Mouse (Mus musculus) forebrain, postnatal 0 days (tissue): Measurements from ENCODE around the gene Rapgef5. TPM values are rescaled to one million over a fixed set of nuclear protein-coding genes. Genes with fewer than 3 reads are reported as not detected.
"Not testable (repeated sequence)": the region's sequence is repeated elsewhere in the genome, so short reads cannot be mapped to it uniquely, and the experiment has no call there.

ENCODE experiments used
- ATAC-seq: fragments of 200-750 bp; cut with Nextera tagmentation; 2 replicates; pipeline ENCODE4 v1.8.0; 2017; ENCODE audit warnings: mild to moderate bottlenecking, moderate library complexity
- DNase-seq: peaks from one replicate; pipeline ENCODE4 v3.0.0-alpha.2; 2015
- H3K27ac ChIP-seq: fragments of 300-500 bp; sonication (generic); 2 replicates; pipeline ENCODE4 v1.5.1; 2014; ENCODE audit warnings: low read depth, mild to moderate bottlenecking, antibody characterized with exemption, low read length, moderate library complexity, mixed read lengths
- H3K27me3 ChIP-seq: fragments of 300-500 bp; sonication (generic); 2 replicates; pipeline ENCODE4 v1.6.1; 2014; ENCODE audit warnings: mild to moderate bottlenecking, low read length, mixed read lengths; ENCODE audit not compliant: insufficient read depth
- H3K36me3 ChIP-seq: fragments of 300-500 bp; sonication (generic); 2 replicates; pipeline ENCODE4 v1.6.1; 2014; ENCODE audit warnings: mild to moderate bottlenecking, moderate library complexity; ENCODE audit not compliant: insufficient read depth
- H3K4me1 ChIP-seq: fragments of 300-500 bp; sonication (generic); 2 replicates; pipeline ENCODE4 v1.6.1; 2014; ENCODE audit warnings: antibody characterized with exemption; ENCODE audit not compliant: insufficient read depth
- H3K4me2 ChIP-seq: fragments of 300-500 bp; sonication (generic); 2 replicates; pipeline ENCODE4 v1.6.1; 2014; ENCODE audit warnings: low read depth, mild to moderate bottlenecking, moderate library complexity
- H3K4me3 ChIP-seq: fragments of 300-500 bp; sonication (generic); 2 replicates; pipeline ENCODE4 v1.5.1; 2014; ENCODE audit warnings: low read depth, low read length, mixed read lengths
- H3K9ac ChIP-seq: fragments of 300-500 bp; sonication (generic); 2 replicates; pipeline ENCODE4 v1.6.1; 2014; ENCODE audit warnings: mild to moderate bottlenecking
- H3K9me3 ChIP-seq: fragments of 300-500 bp; sonication (generic); 2 replicates; pipeline ENCODE4 v1.6.1; 2016; ENCODE audit warnings: low read length
- CTCF ChIP-seq: sonication (generic); IDR thresholded peaks from 2 replicates; pipeline ENCODE4 v1.5.1; 2016; ENCODE audit warnings: antibody characterized with exemption, control low read depth, low read depth
- WGBS: fragments of 180-500 bp; shearing (Covaris S2); extraction: QIAGEN DNeasy Blood & Tissue Kit; methylation state at CpG from one replicate; pipeline ENCODE4 v1.1.7; 2014; 5-methylcytosine and 5-hydroxymethylcytosine counted together
- polyA plus RNA-seq: library from polyadenylated mRNA; unstranded; fragments of >200 nt; fragmentation: Nextera tagmentation; extraction: Ambion mirVana; gene quantifications from 2 replicates; pipeline ENCODE4 v1.2.1, GENCODE M21; 2015
- total RNA-seq: library from RNA; depleted of rRNA; stranded (reverse); fragments of >200 nt; gene quantifications from 2 replicates; pipeline ENCODE4 v1.2.3, GENCODE M21; 2014

The Rapgef5 gene
- total and polyA plus RNA-seq, 2 experiments from 2014 or later, result 30.5 to 60.9 TPM

DNA sequence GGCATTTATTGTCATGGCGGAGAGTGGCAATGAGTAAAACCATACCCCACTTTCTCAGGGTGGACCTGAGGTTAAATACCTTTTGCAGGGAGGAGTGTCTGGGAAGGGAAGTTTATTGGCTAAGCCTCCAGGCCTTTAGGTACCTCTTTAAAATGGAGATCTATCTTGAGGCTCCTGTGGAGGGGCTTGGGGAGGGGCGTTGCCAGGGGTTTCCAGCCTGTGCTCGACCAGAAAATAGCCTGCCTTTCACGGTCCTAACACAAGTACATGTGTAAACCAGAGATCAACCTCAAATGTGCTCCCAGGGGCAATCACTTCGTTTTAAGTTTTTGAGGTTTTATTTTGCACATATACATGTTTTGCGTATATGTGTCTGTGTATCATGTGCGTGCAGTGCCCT is 272.7 kb downstream of the Rapgef5 start:
- H3K4me3 ChIP-seq, result no peak overlapping the region
- H3K9me3 ChIP-seq, result no peaks in the 10 kb centered on the region
- no peak for TF ChIP-seq CTCF
- WGBS, result 32% methylated on average over 7 of the region's 7 CpGs
- H3K4me1 ChIP-seq, result 0 out of 2 replicates have a peak, but pooled peaks cover 3% of the 10 kb centered on the region
- H3K27ac ChIP-seq, result no peak overlapping the region
- H3K9ac ChIP-seq, result no peak overlapping the region
- H3K36me3 ChIP-seq, result no peaks in the 10 kb centered on the region
- DNase-seq, result no peak
- ATAC-seq, result no peak
- no peak overlapping the region for H3K4me2 ChIP-seq
- no peaks in the 10 kb centered on the region for H3K27me3 ChIP-seq

DNA sequence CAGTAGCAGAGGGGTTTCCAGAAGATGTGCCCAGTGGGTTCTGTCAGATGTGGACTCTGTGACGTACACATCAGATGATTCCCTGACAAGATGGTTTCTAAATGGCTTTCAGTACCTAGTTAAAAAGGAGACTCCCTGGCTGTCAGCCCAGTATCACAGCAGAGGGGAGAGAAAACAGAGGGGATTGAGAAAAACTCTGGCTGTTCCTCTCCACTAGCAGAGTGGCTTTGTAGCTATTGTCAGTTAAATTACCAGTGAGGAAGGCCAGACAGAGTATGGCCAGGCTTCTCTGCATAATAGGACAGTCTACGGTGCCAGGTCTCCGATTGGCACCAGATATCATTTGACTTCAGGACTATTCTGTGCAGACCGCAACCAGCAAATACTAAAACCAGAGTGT is 279.0 kb downstream of the Rapgef5 start:
- Histone ChIP-seq H3K9me3 (no peaks in the 10 kb centered on the region), H3K27ac (no peak overlapping the region), H3K4me3 (no peak overlapping the region), H3K36me3 (no peaks in the 10 kb centered on the region), H3K4me2 (no peak overlapping the region), H3K27me3 (no peaks in the 10 kb centered on the region), H3K9ac (no peak overlapping the region), H3K4me1 (no peaks in the 10 kb centered on the region)
- DNase-seq (no peak), ATAC-seq (peak; percentile 40)
- TF ChIP-seq CTCF, result no peak
- 40% methylated on average over 4 of the region's 4 CpGs for WGBS

DNA sequence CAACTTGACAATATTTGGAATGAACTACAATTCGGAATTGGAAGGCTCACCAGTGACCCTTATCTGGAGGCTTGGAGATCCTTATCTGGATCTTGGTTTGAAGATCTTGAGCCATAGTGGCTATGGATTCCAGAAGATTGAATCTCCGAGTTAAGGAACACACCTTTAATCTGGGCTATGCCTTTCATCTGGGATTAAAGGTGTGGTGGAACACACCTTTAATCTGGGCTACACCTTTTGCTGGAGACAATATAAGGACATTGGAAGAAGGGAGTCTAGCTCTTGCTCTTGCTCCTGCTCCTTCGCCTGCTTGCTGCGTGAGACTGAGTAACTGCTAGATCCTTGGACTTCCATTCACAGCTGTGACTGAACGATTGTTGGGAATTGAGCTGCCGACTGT is 287.7 kb downstream of the Rapgef5 start, which contains the start of gene Cdca7l:
TSS of gene Cdca7l (plus strand) at position 301 of the 400 bp plus-strand sequence.
- WGBS, result no CpG with 5 or more reads among the region's 6 CpGs
- H3K4me1 ChIP-seq, H3K27ac ChIP-seq, H3K4me2 ChIP-seq, H3K9ac ChIP-seq, H3K36me3 ChIP-seq, H3K4me3 ChIP-seq, ATAC-seq, H3K9me3 ChIP-seq, DNase-seq: not testable (repeated sequence)
- H3K27me3 ChIP-seq, result peaks cover 18% of the 10 kb centered on the region

DNA sequence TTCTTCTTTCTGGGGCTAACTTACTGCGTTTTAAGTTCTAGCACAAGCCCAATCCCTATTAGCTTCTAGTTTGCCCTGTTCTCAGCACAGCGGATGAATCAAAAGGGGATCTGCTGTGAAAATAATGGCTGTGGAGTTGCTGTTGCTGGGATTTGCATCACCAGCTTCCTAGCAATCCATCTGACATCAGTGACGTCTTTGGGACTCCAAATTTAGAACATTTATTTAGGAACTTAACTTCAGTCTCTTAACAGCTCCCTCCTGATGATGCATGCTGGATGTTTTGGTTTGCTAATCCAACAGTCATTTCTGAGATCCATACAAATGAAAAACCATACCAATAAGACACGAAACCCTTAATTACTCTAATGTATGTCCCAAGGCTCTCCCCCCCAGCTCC is 289.3 kb downstream of the Rapgef5 start:
- Histone ChIP-seq H3K4me1 (peaks cover 7% of the 10 kb centered on the region; the same call in 1 of the 2 replicates), H3K27me3 (peaks cover 18% of the 10 kb centered on the region), H3K4me3 (peak overlapping the region; percentile 28), H3K36me3 (no peaks in the 10 kb centered on the region), H3K27ac (no peak overlapping the region), H3K9ac (0 out of 2 replicates have a peak overlapping the region, but pooled peaks have one; percentile 41), H3K9me3 (no peaks in the 10 kb centered on the region), H3K4me2 (peak overlapping the region; percentile 46)
- DNase-seq, result no peak
- no peak for TF ChIP-seq CTCF
- ATAC-seq, result 0 out of 2 replicates have a peak, but pooled peaks have one; percentile 0
- WGBS, result 43% methylated on average over 4 of the region's 4 CpGs

DNA sequence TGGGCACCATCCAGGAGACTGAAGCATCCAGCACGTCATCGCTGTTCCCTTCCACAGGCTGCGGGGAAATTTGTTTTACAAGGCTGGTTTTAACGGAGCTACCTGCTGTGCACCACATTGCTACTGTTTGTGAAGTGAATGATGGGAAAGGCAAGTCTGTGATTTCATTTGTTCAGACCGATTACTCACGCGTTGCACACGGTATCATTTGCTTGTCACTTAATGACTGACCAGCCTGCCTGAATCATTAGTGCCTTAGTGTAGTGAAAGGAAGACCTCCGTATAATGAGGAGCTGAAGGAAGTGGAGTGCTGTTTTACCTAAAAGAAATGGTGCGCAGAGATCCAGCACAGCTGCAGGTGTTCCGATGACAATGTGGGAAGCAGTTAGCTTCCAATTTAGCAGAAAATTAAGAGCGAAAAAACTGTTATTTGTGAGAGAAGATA is 289.8 kb downstream of the Rapgef5 start:
- H3K4me2 ChIP-seq, result peak overlapping the region; percentile 46
- WGBS, result 7% methylated on average over 12 of the region's 12 CpGs
- H3K9ac ChIP-seq, result peak overlapping the region; percentile 41; the same call in 1 of the 2 replicates
- no peaks in the 10 kb centered on the region for H3K9me3 ChIP-seq
- H3K36me3 ChIP-seq, result no peaks in the 10 kb centered on the region
- ATAC-seq (peak; percentile 63), DNase-seq (peak; percentile 64)
- peaks cover 7% of the 10 kb centered on the region; the same call in 1 of the 2 replicates for H3K4me1 ChIP-seq
- peak overlapping the region; percentile 23; the same call in 1 of the 2 replicates for H3K27ac ChIP-seq
- H3K4me3 ChIP-seq, result peak overlapping the region; percentile 28
- H3K27me3 ChIP-seq, result peaks cover 18% of the 10 kb centered on the region
- TF ChIP-seq CTCF, result no peak

DNA sequence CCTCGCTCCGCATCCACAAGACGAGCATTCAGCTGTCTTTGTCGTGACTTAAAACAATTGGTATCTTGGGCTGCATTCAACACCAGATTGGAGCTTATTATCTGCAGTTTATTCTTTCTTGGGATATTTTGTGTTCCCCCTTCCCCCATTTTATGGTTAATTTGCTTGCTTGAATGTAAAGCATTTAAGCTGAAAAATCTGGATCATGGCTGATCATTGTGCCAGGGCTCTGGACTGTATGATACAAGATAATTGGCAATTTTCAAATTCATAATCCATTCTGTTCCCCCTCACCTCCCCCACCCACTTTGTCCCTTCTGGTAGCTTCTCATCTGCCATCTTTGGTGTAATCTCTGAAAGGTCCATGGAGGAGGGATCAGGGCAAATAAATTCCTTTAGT is 290.2 kb downstream of the Rapgef5 start:
- H3K4me1 ChIP-seq, result peaks cover 7% of the 10 kb centered on the region; the same call in 1 of the 2 replicates
- 11% methylated on average over 4 of the region's 4 CpGs for WGBS
- no peak for ATAC-seq
- no peaks in the 10 kb centered on the region for H3K9me3 ChIP-seq
- peak overlapping the region; percentile 46 for H3K4me2 ChIP-seq
- peak overlapping the region; percentile 28 for H3K4me3 ChIP-seq
- H3K9ac ChIP-seq, result peak overlapping the region; percentile 41; the same call in 1 of the 2 replicates
- TF ChIP-seq CTCF, result no peak
- peak overlapping the region; percentile 23; the same call in 1 of the 2 replicates for H3K27ac ChIP-seq
- H3K27me3 ChIP-seq, result peaks cover 18% of the 10 kb centered on the region
- H3K36me3 ChIP-seq, result no peaks in the 10 kb centered on the region
- no peak for DNase-seq

DNA sequence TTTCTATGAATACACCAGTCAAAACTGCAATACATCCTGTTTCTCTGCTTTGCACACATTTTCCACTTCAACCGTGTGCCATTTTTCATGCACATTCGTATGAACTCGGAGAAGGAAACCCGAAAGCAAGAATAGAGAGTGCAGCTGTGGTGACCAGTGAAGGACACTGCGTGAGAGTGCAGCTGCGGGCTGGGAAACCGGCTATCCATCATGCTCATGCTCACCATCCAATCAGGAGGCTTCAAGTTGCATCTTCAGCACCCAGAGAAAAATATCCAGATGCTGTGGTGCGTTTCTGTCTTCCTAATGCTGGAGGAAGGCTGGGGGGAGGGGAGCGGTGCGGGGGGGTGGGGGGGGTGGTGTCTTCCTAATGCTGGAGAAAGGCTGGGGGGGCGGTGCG is 291.4 kb downstream of the Rapgef5 start:
- H3K36me3 ChIP-seq, result no peaks in the 10 kb centered on the region
- 24% methylated on average over 11 of the region's 12 CpGs for WGBS
- no peak overlapping the region for H3K27ac ChIP-seq
- ATAC-seq, result peak; percentile 32; the same call in 1 of the 2 replicates
- H3K4me2 ChIP-seq, result peak overlapping the region; percentile 39
- H3K9ac ChIP-seq, result no peak overlapping the region
- peak; percentile 33 for DNase-seq
- no peaks in the 10 kb centered on the region for H3K9me3 ChIP-seq
- H3K27me3 ChIP-seq, result peaks cover 18% of the 10 kb centered on the region
- H3K4me3 ChIP-seq, result peak overlapping the region; percentile 11; the same call in 1 of the 2 replicates
- H3K4me1 ChIP-seq, result peaks cover 7% of the 10 kb centered on the region; the same call in 1 of the 2 replicates
- TF ChIP-seq CTCF, result no peak
